Mouse (Mus musculus) olfactory bulb, adult 2 months (tissue): ENCODE measurements at regions not wholly inside any gene's neighbourhood (a gene's known extent, or its start where the extent isn't known, plus 50 kb on each side); places are given as distances from the start of the nearest gene placed in this dataset.

Source experiments
- CTCF ChIP-seq: fragments of 200-500 bp; IDR thresholded peaks from 2 replicates; pipeline ENCODE4 v1.5.1; 2012; ENCODE audit warnings: low read depth, mild to moderate bottlenecking, low read length, moderate library complexity; ENCODE audit not compliant: insufficient read depth
- POLR2A ChIP-seq: fragments of 200-500 bp; IDR thresholded peaks from 2 replicates; pipeline ENCODE4 v1.6.1; 2012; ENCODE audit warnings: mild to moderate bottlenecking, low read depth, low read length, moderate library complexity; ENCODE audit not compliant: insufficient read depth

GRCm38 (mm10) chr8:103405787-103406186 lies 620.3 kb upstream of the Cdh11 start:
- TF ChIP-seq POLR2A: no peak
- TF ChIP-seq CTCF: no peak
